Mouse (Mus musculus) small intestine, adult 2 months (tissue): ENCODE measurements around the gene Nadsyn1.

Experiments
- CTCF ChIP-seq: fragments of 200-500 bp; IDR thresholded peaks from 2 replicates; pipeline ENCODE4 v1.5.1; 2012; ENCODE audit warnings: low read depth, mild to moderate bottlenecking, control low read depth, inconsistent platforms, low read length, moderate library complexity, mixed read lengths; ENCODE audit not compliant: insufficient replicate concordance, insufficient read length; ENCODE audit errors: extremely low read depth
- POLR2A ChIP-seq: fragments of 200-500 bp; IDR thresholded peaks from 2 replicates; pipeline ENCODE4 v1.6.1; 2012; ENCODE audit warnings: low read depth, mild to moderate bottlenecking, control low read depth, inconsistent platforms, low read length, moderate library complexity

DNA sequence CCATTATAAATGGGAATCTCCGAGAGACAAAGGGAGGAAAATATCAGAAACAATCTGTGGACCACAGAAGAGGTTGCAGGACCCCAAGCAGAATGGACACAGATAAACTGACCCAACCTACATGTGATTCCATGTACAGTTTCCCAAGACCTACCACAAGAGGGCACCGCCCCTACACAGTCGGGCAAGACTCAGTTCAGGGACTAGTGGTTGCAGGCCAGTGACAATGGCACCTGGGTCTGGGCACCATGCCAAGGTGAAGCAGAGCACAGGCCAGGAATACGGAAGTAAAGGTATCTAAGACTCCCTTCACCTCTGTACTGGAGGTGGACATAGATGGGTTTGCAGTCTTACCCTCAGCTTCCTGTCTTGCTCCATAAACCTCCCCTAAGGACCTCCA, 29.5 kb downstream of the Nadsyn1 start:
- TF ChIP-seq CTCF (peak; percentile 75; the same call in 1 of the 2 replicates), POLR2A (no peak)
